Mouse (Mus musculus): ENCODE results near the gene Babam2. TPM values are rescaled to one million over a fixed set of nuclear protein-coding genes. Genes with fewer than 3 reads are reported as not detected.
A peak's percentile ranks its signal among the peaks of the same experiment; 100 is the strongest.

Babam2 gene
- polyA plus RNA-seq, 1 experiment from 2014 or later: 50.6 TPM

- Histone ChIP-seq H3K9ac (no peak overlapping the region), H3K4me2 (replicated peaks) (no peak overlapping the region), H3K27me3 (no peaks in the 10 kb centered on the region), H3K4me3 (replicated peaks) (no peak overlapping the region), H3K27ac (replicated peaks) (no peak overlapping the region), H3K4me1 (peaks cover 8% of the 10 kb centered on the region), H3K9me3 (replicated peaks) (no peaks in the 10 kb centered on the region), H3K36me3 (no peaks in the 10 kb centered on the region)
- no peak for ATAC-seq (ENCODE audit: insufficient number of reproducible peaks, low FRiP score, low TSS enrichment, low read depth)
- WGBS: 67% methylated on average over 3 of the region's 3 CpGs
Observed at GRCm38 (mm10) chr5:31936523-31936922, 239.0 kb downstream of the Babam2 start.

- Histone ChIP-seq H3K4me3 (replicated peaks) (no peak overlapping the region), H3K9ac (no peak overlapping the region), H3K4me2 (replicated peaks) (no peak overlapping the region), H3K4me1 (0 out of 2 replicates have a peak, but pooled peaks cover 2% of the 10 kb centered on the region), H3K27ac (replicated peaks) (no peak overlapping the region), H3K27me3 (no peaks in the 10 kb centered on the region), H3K36me3 (no peaks in the 10 kb centered on the region), H3K9me3 (replicated peaks) (no peaks in the 10 kb centered on the region)
- 88% methylated on average over 8 of the region's 8 CpGs for WGBS
- ATAC-seq (ENCODE audit: insufficient number of reproducible peaks, low FRiP score, low TSS enrichment, low read depth): no peak
Observed at GRCm38 (mm10) chr5:31940876-31941275, 243.4 kb downstream of the Babam2 start.

GRCm38 (mm10) chr5:31947185-31947584 lies 249.7 kb downstream of the Babam2 start:
- no peaks in the 10 kb centered on the region for H3K27me3 ChIP-seq
- ATAC-seq (ENCODE audit: insufficient number of reproducible peaks, low FRiP score, low TSS enrichment, low read depth): peak; percentile 73; the same call in 1 of the 2 replicates
- H3K4me1 ChIP-seq: peaks cover 10% of the 10 kb centered on the region
- no peak overlapping the region for H3K4me2 ChIP-seq (replicated peaks)
- H3K27ac ChIP-seq (replicated peaks): peak overlapping the region; percentile 80
- no peak overlapping the region for H3K4me3 ChIP-seq (replicated peaks)
- no peaks in the 10 kb centered on the region for H3K36me3 ChIP-seq
- WGBS: 25% methylated on average over 4 of the region's 4 CpGs
- H3K9me3 ChIP-seq (replicated peaks): no peaks in the 10 kb centered on the region
- no peak overlapping the region for H3K9ac ChIP-seq

GRCm38 (mm10) chr5:31949389-31949788 lies 251.9 kb downstream of the Babam2 start:
- Histone ChIP-seq H3K27me3 (no peaks in the 10 kb centered on the region), H3K36me3 (no peaks in the 10 kb centered on the region), H3K9ac (no peak overlapping the region), H3K27ac (replicated peaks) (no peak overlapping the region), H3K4me1 (peaks cover 10% of the 10 kb centered on the region), H3K9me3 (replicated peaks) (no peaks in the 10 kb centered on the region), H3K4me3 (replicated peaks) (no peak overlapping the region), H3K4me2 (replicated peaks) (no peak overlapping the region)
- ATAC-seq (ENCODE audit: insufficient number of reproducible peaks, low FRiP score, low TSS enrichment, low read depth): no peak
- 59% methylated on average over 8 of the region's 8 CpGs for WGBS

GRCm38 (mm10) chr5:31950532-31950931 lies 253.0 kb downstream of the Babam2 start:
- peaks cover 10% of the 10 kb centered on the region for H3K4me1 ChIP-seq
- H3K4me3 ChIP-seq (replicated peaks): no peak overlapping the region
- no peak overlapping the region for H3K9ac ChIP-seq
- H3K27me3 ChIP-seq: no peaks in the 10 kb centered on the region
- whole genome bisulfite sequencing: 86% methylated on average over 4 of the region's 4 CpGs
- ATAC-seq (ENCODE audit: insufficient number of reproducible peaks, low FRiP score, low TSS enrichment, low read depth): no peak
- no peaks in the 10 kb centered on the region for H3K9me3 ChIP-seq (replicated peaks)
- peak overlapping the region; percentile 66; the same call in 1 of the 2 replicates for H3K27ac ChIP-seq (replicated peaks)
- no peaks in the 10 kb centered on the region for H3K36me3 ChIP-seq
- no peak overlapping the region for H3K4me2 ChIP-seq (replicated peaks)

GRCm38 (mm10) chr5:31955184-31955583 lies 257.7 kb downstream of the Babam2 start:
- no peak overlapping the region for H3K9ac ChIP-seq
- H3K4me2 ChIP-seq (replicated peaks): no peak overlapping the region
- H3K27me3 ChIP-seq: no peaks in the 10 kb centered on the region
- no peaks in the 10 kb centered on the region for H3K36me3 ChIP-seq
- 44% methylated on average over 3 of the region's 3 CpGs for WGBS
- ATAC-seq (ENCODE audit: insufficient number of reproducible peaks, low FRiP score, low TSS enrichment, low read depth): no peak
- H3K27ac ChIP-seq (replicated peaks): no peak overlapping the region
- peaks cover 8% of the 10 kb centered on the region; the same call in 1 of the 2 replicates for H3K4me1 ChIP-seq
- H3K9me3 ChIP-seq (replicated peaks): no peaks in the 10 kb centered on the region
- no peak overlapping the region for H3K4me3 ChIP-seq (replicated peaks)

- Histone ChIP-seq H3K27me3 (no peaks in the 10 kb centered on the region), H3K27ac (replicated peaks) (0 out of 2 replicates have a peak overlapping the region, but pooled peaks have one; percentile 51), H3K4me3 (replicated peaks) (no peak overlapping the region), H3K36me3 (no peaks in the 10 kb centered on the region), H3K4me2 (replicated peaks) (no peak overlapping the region), H3K9ac (no peak overlapping the region), H3K4me1 (peaks cover 8% of the 10 kb centered on the region; the same call in 1 of the 2 replicates), H3K9me3 (replicated peaks) (no peaks in the 10 kb centered on the region)
- WGBS: 92% methylated on average over 3 of the region's 3 CpGs
- ATAC-seq (ENCODE audit: insufficient number of reproducible peaks, low FRiP score, low TSS enrichment, low read depth): no peak
Observed at GRCm38 (mm10) chr5:31956336-31956735, 258.9 kb downstream of the Babam2 start.

GRCm38 (mm10) chr5:31959886-31960285 lies 262.4 kb downstream of the Babam2 start:
- Histone ChIP-seq H3K27me3 (no peaks in the 10 kb centered on the region), H3K9ac (no peak overlapping the region), H3K4me2 (replicated peaks) (no peak overlapping the region), H3K4me3 (replicated peaks) (no peak overlapping the region), H3K36me3 (no peaks in the 10 kb centered on the region), H3K27ac (replicated peaks) (no peak overlapping the region), H3K9me3 (replicated peaks) (no peaks in the 10 kb centered on the region), H3K4me1 (0 out of 2 replicates have a peak, but pooled peaks cover 4% of the 10 kb centered on the region)
- ATAC-seq (ENCODE audit: insufficient number of reproducible peaks, low FRiP score, low TSS enrichment, low read depth): no peak
- 89% methylated on average over 8 of the region's 8 CpGs for WGBS

- Histone ChIP-seq H3K27ac (replicated peaks) (no peak overlapping the region), H3K4me2 (replicated peaks) (no peak overlapping the region), H3K9ac (no peak overlapping the region), H3K27me3 (no peaks in the 10 kb centered on the region), H3K36me3 (no peaks in the 10 kb centered on the region), H3K9me3 (replicated peaks) (no peaks in the 10 kb centered on the region), H3K4me1 (no peaks in the 10 kb centered on the region), H3K4me3 (replicated peaks) (no peak overlapping the region)
- ATAC-seq (ENCODE audit: insufficient number of reproducible peaks, low FRiP score, low TSS enrichment, low read depth): no peak
- 69% methylated on average over 2 of the region's 2 CpGs for WGBS
Observed at GRCm38 (mm10) chr5:31961423-31961822, 263.9 kb downstream of the Babam2 start.

GRCm38 (mm10) chr5:31962346-31962745 lies 264.9 kb downstream of the Babam2 start:
- H3K27me3 ChIP-seq: no peaks in the 10 kb centered on the region
- H3K4me2 ChIP-seq (replicated peaks): no peak overlapping the region
- 80% methylated on average over 3 of the region's 3 CpGs for WGBS
- H3K9ac ChIP-seq: no peak overlapping the region
- no peaks in the 10 kb centered on the region for H3K4me1 ChIP-seq
- no peak overlapping the region for H3K27ac ChIP-seq (replicated peaks)
- no peak for ATAC-seq (ENCODE audit: insufficient number of reproducible peaks, low FRiP score, low TSS enrichment, low read depth)
- no peaks in the 10 kb centered on the region for H3K36me3 ChIP-seq
- no peak overlapping the region for H3K4me3 ChIP-seq (replicated peaks)
- no peaks in the 10 kb centered on the region for H3K9me3 ChIP-seq (replicated peaks)

- no peak overlapping the region for H3K4me2 ChIP-seq (replicated peaks)
- no peak overlapping the region for H3K4me3 ChIP-seq (replicated peaks)
- no peak overlapping the region for H3K9ac ChIP-seq
- ATAC-seq (ENCODE audit: insufficient number of reproducible peaks, low FRiP score, low TSS enrichment, low read depth): no peak
- WGBS: 82% methylated on average over 8 of the region's 8 CpGs
- H3K4me1 ChIP-seq: peaks cover 9% of the 10 kb centered on the region; the same call in 1 of the 2 replicates
- H3K36me3 ChIP-seq: no peaks in the 10 kb centered on the region
- H3K27me3 ChIP-seq: no peaks in the 10 kb centered on the region
- no peak overlapping the region for H3K27ac ChIP-seq (replicated peaks)
- no peaks in the 10 kb centered on the region for H3K9me3 ChIP-seq (replicated peaks)
Observed at GRCm38 (mm10) chr5:31963352-31963751, 265.9 kb downstream of the Babam2 start.

GRCm38 (mm10) chr5:31963851-31964250 lies 266.4 kb downstream of the Babam2 start:
- ATAC-seq (ENCODE audit: insufficient number of reproducible peaks, low FRiP score, low TSS enrichment, low read depth): no peak
- H3K27me3 ChIP-seq: no peaks in the 10 kb centered on the region
- no peaks in the 10 kb centered on the region for H3K9me3 ChIP-seq (replicated peaks)
- no peak overlapping the region for H3K9ac ChIP-seq
- H3K4me3 ChIP-seq (replicated peaks): no peak overlapping the region
- H3K36me3 ChIP-seq: no peaks in the 10 kb centered on the region
- no peak overlapping the region for H3K4me2 ChIP-seq (replicated peaks)
- no peak overlapping the region for H3K27ac ChIP-seq (replicated peaks)
- WGBS: 83% methylated on average over 2 of the region's 2 CpGs
- peaks cover 10% of the 10 kb centered on the region; the same call in 1 of the 2 replicates for H3K4me1 ChIP-seq

All from embryonic facial prominence, embryonic 15.5 days (tissue).